Mouse (Mus musculus) urinary bladder, postnatal 36 days (tissue): ENCODE measurements at regions not wholly inside any gene's neighbourhood (a gene's known extent, or its start where the extent isn't known, plus 50 kb on each side); places are given as distances from the start of the nearest gene placed in this dataset.

Experiments used
- DNase-seq, 2 experiments: peaks; one replicate each; pipeline ENCODE4 v3.0.0; 2022; ENCODE audit warnings: low spot score in 2 of 2, mixed read lengths in 1 of 2

DNA sequence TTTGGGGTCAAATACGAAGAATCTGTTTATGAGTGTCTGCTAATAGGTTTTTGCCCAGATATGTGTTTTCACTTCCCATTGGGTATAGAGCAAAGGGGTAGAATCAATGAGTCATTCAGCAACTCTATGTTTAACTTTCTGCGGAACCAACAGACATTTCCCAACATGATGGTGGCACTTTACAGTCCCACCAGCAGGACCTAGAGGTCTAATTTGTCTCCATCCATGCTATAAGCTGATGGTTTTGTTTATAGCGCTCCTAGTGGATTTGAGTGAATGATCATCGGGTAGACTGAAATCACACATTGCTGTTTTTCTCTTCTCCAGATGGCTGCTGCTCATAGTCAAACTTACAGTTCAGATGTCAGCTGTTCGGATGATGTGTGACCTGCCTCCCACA is 99.7 kb upstream of the Arid5b start:
- no peak for DNase-seq

DNA sequence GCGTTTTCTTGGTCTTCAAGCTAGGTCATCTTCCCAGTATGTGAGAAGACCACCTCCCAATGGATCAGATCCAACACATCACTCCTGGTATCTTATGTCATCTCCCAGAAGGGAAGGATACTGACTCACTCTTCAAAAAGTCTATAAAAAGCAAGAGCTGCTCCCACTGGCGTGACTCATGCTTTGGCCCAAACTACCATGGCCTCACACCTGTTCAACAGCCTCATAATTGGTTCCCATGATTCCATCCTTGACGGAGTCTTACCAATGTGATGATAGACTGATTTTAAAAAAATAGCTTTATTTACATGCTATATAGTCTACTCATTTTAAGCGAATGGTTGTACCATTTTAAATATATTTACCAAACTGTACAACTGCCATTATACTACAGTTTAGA is 98.9 kb upstream of the Arid5b start:
- DNase-seq, result no peak

DNA sequence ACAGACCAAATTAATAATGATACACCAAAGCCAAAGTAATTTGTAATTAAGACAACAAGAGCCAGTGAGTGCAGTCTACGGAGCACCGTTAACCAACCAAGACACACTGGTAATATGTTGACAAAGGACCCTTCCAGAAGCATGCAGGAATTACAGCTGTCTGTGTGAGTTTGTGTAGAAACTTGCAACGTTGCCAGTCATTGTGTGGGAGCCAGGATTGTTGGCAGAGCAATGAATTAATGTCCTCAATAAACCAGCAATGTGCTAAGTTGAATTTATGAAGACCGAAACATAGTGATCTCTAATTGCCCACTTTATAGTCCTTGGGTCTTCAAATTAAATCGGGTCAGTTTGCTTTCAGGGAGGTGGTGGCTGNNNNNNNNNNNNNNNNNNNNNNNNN is 95.3 kb upstream of the Arid5b start:
- no peak for DNase-seq

DNA sequence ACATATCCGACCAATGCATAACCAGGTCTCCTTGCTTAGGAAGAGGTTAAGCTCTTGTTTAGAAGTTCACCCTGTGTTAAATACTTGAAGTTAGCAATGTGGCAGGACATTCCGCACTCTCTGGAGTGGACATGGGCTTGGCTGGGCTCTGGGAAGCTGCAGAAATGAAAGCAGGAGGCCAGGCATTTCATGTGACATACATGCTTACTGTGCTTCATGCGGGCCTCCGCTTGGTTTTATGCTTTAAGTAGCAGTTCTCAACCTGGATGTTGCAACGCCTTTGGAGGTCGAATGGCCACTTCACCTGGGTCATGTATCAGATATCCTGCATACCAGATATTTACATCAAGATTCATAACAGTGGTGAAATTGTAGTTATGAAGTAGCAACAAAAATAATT is 93.2 kb upstream of the Arid5b start:
- DNase-seq, result no peak

DNA sequence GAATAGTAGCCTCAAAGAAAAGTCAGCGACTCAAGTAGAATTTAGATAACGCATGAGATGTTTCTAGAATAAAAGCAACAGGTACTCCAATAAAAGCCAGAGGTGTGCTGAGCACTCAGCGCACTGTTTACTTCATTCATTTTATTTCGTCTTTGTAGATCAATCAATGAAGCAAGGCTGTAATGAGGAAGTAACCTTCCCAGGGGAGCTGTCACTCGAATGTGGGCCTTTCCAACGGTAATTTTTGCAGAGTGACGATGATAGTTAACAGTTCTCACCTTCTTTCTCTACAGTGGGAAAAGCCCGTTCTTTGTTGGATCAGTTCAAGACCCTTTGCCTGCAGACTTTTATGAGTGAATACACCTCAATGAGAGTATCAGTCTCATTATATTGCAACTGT is 92.4 kb upstream of the Arid5b start:
- no peak for DNase-seq

DNA sequence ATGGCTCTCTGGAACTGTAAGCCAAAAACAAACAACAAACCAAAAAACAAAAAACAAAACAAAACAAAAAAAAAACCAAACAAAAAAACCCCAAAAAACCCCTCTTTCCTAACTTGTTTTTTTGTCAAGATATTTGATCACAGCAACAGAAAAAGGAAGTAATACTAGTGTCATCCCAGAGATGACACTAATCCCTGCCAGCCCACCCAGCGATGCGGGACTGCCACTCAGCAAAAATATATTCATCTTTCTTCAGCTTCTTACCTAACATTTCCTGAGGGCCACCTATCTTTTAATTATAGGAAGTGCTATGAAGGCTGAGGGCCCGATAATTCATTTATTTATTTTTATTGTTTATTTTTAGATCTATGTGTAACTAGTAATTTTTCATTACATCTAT is 88.3 kb upstream of the Arid5b start:
- DNase-seq, result no peak

DNA sequence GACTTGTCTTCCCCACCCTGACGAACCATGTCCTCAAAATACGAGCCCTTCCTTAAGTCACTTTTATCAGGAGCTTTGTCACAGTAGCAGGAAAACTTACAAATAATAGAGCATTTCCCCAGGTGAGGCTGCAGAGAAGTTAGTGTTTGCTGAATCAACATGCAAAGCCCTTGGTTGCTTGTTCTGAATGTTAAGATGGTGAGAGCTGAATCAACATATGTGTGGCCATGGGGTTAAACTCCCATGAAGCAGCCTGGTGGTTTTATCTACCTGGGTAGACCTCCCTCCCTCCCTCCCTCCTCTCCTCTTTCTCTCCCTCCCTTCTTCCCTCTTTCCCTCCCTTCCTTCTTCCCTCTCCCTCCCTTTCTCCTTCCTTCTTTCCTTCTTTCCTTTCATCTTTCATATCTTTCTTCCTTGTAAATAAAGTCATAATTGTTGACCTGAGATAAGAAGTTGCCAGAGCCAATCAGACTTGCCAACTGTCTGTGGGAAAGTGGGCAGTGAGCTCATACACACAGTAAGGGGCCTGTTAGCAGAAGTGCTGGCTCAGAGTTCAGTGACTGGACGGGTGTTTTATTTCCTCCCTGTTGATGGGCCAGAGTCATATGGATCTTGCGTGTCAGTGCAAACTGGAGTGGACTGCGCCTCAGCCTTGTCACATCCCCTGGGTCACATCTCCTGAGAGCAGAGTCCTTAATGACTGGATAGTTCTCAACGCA is 82.4 kb upstream of the Arid5b start:
- no peak for DNase-seq

DNA sequence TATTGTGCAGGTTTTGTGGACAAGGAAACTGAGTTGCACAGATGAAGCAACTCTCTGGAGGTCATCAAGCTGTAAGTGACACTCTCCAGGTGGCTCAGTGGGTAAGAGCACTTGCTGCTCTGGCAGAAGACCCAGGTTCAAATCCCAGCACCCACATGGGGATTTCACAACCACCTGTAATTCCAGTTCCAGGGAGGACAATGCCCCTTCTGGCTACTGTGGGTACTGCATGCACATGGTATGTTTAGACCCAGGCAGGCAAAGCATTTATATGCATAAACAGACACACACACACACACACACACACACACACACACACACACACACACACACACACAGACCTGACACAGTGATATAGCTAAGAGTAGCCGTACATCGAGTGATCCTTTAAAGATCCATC is 80.6 kb upstream of the Arid5b start:
- DNase-seq, result no peak

DNA sequence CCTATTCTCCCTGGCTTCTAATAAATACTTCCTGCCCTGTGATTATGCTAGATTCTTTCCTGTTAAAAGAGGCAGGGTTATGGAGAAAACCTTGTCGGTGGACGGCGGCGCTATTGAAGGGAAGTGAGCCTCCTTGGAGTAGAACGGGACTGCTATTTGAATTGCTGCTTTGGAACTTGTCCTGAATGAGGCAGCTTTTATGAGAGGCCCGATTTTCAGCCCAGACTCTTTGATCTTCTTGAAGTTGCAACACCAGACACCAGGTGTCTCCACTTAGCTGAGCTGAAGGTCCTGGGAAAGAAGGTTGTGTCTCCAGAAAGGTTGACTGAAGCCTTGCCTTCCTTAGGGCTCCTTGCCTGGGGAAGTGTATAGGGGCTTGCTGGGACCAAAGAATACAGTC is 78.4 kb upstream of the Arid5b start:
- DNase-seq, result peak; percentile 39 to 40

DNA sequence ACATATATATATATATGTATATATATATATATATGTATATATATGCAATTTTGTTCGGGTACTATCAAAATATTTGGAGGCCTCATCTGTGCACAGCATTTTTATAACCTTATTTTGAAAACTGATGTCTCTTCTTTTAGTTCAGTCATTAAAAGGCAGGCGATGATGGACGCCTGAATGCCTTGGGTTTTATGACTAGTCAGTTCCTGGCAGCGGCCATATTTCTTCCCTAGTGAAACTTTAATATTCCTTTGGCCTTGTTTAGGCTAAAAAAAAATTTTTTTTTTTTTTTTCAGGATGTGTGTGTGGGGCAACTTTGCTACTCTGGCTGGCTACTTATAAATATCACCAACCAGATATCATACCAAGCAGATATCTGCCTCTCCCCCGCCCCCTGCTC is 78.0 kb upstream of the Arid5b start:
- DNase-seq, result no peak

DNA sequence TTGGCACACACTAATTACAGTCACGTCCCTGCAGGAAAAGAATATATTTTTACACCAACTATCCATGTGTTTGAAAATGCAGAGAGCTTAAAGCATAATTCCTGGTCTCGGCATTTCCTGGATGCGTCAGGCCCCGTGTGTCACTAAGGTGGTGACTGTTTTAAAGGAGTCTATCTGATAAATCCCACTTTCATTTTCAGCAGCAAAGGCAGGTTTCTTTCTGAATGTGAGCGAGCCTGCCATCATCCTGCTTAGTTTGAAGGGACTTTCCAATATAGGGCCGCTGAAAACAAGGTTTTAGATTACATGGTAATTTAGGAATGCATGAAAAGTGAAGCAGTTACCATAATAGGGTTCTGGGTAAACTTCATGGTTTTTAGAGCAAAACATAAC is 77.5 kb upstream of the Arid5b start:
- DNase-seq, result no peak

DNA sequence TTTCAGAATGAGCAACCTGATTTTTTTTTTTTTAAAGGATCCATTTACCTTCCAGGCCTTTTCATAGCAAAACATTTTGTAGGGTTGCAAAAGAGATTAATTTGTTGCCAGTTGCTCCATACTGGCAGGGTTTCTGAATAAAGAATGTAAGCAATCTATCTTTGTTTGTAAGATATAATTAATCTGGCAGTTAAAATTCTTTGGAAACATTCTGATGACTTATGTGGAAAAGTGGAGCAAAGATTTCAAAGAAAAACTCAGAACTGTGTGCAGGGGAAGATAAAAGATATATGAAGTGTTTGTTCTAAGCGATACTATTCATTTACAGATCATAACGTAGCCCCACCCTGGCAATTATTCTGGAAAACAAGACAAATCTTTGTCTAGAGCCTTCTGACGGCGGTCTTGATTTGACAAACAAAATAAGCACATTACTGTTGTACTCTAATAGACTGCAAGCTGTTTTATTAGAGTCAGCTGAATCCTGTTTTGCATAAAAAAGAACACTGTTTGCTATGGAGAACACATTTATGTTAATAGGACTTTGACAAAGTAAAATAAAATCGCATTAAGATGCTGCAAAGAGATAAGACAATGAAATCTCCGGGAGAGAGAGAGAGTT is 77.0 kb upstream of the Arid5b start:
- DNase-seq, result no peak

DNA sequence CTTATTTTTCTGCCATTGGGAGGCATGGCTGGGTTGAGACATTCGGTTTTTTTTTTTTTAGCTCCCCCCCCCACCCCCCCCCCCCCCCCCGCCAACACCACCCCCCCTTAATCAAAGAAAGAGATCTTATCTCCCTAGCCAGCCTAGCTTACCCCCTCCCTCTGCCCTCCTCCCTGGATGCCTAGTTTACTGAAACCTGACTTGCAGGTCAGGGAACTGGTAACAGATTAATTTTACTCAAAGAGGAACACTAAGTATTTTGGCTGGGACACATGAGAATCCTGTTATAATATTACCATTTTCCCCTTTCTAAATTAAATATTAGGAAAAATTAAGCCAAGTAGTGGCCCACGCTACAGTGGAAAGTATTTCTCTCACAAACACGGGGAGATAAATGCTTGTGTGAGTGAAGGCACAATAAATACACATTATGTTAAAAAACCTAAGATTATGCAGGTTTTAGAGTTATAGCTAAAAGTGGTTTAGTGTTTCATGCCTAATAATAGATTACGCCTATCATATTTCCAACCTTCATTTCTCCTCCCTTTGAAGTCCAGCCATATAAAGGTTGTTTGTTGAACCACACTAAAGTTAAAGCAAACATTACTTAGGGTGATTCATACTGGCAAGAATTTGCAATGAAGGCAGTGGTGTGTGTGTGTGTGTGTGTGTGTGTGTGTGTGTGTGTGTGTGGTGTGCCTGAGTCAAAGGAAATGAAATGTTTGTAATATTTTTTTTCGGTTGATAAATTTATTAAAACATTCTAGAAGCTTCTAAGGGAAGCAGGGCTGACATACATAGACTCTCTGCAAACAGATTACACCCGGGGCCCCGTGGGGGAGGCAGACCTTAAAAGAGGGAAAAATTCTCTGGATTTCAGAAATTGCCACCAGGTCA is 76.0 kb upstream of the Arid5b start:
- peak; percentile 55 to 62 for DNase-seq

DNA sequence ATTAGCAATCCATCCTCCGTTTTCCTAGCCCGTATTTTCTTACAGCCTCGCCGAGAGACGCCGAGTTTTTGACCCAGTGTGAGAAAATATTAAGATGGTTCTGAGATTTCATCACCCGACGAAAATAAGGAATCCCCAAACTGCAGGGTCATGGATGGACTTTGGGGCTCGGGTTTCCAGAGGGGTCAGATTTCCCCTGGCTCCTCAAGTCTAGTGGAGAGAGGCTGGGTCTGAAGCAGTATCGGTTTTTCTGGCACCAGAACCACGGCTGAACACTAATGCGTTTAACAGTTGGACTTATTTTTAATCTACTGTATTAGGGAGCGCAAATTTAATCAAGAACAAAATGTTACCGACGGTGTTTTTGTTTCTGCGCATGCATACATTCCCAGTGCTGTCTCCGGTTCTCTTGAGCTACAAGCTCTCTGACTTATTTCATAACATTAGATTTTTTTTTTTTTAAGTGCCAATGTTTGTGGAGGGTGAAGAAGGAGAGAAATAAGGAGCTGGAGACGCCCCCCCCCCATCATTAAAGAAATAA is 75.2 kb upstream of the Arid5b start:
- peak; percentile 23 for DNase-seq

DNA sequence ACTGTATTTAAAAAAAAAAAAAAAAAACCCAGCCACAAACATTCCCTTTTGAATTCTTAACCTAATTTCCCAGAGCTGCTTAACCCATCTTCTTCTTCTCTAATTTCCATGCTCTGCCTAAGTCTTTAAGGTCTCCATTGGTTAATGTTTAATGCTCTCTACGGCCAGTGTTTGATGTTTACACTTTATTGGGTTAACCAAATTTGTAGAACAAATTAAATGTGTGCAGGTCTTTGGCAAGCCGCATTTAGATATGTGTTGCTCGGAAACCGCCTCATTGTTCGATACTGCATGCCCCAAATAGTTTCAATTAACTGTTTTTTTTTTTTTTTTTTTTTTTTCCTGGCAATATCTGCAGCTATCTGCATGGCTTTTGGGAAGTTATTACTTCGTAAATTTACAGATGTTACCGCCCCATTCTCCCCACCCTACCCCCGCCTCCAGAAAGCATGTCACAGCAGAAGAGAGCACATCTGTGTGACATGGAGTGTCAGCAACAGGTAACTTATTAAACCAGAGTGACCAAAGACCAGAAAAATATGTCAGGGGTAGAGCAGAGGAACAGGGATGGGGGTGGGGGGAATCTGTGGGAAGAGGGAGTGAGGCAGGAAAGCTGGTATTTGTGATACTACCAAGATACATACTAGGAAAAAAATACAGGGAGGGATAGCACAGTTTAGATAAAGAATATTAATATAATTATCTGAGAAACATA is 73.5 kb upstream of the Arid5b start:
- no peak for DNase-seq

DNA sequence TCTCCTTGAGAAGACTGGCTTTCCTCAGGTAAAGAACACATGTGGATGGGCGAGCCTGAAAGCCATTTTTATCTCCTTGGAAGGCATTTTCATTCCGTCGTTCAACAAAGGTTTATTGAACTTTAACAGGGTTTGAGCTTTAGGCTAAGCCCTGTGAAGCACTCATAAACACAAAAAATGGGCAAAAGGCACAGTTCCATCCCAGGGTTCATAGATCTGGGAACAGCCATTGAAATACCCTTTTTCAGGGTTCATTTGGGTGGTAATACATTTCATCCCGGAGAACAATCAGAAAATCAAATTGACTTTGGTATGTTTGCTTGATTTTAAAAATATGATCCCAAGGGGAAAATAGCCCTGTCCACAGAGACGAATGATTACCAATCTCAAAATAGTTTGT is 72.9 kb upstream of the Arid5b start:
- DNase-seq, result no peak

DNA sequence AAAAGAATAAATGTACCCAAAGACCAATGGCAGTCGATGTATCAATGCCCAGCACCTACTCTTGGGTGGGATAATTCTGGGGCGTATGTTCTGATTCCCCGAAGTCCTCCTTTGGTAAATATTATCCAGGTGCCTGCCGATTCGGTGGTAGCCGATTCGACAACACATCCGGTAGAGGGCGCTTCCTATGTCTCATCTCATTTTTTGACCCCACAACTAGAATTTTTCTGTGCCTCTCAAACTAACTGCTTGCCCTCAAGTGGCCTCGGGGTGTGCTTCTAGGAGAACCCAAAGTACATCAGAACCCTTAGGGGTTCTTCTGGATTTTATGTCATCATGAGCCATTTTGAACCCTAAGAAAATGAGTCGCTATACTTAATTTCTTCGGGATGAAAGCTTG is 72.3 kb upstream of the Arid5b start:
- no peak for DNase-seq

DNA sequence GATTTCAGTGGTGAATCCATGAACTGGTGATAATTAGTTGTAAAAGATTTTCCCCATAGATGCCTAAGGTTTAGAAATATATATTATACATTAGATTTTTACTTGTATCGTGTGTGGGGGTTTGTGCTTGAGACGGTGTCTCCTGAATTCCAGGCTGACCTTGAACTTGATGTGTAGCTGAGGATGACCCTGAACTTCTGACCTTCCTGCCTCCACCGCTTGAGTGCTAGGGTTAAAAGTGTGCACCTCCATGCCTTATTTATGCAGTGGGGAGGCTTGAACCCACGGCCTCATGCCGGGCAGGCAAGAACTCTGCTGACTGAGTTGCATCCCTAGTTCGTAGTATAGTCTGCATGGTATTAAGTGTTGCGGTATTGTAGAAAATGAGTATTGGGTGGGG is 69.3 kb upstream of the Arid5b start:
- DNase-seq, result no peak

DNA sequence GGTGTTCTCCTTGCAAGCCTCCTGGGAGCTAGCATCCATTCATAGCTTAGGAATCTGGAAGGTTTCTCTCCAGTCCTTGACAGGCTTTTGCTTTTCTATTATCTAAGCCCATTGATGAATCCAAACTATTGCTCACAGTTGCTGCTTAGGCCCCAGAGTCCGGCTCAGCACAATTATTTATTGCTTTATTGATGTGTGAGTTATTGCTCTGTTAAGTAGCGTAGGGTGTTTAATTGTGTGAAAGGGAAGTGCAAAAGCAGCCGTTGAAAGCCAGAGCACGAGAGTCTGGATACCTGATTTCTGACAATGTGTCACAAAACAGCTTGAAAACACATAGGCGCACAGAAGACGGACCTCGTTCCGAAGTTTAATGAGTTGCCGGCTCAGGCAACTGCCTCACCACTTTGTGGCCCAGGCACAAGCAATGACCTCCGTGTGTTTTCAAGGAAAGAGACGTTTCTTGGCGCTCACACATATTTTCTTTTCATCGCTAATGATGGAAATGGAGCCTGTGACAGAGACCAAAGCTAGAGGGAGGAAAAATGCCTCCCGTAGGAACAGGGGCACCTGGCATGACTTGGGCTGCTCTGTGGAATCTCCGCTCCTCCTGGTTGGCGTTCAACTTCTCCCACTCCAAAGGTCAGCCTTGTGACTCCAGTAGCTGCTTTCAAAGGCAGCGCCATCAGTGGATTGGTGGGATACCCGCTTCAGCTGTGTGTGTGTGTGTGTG is 66.6 kb upstream of the Arid5b start:
- DNase-seq, result no peak

DNA sequence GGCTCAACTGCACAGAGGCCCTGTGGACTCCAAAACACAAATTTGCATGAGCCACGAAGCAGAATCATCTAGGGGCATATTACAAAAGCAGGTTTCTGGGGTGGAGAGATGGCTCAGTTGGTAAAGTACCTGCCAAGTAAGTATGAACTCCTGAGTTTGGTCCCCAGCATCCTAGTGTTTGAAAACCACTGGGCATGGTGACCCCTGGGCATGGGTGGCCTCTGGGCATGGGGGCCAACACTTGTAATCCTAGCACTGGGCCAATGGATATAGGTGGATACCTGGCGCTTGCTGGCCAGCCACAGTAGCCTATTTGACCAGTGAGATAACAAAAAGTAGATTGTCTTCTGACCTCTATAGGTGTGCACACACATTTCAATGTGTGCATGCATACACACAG is 65.7 kb upstream of the Arid5b start:
- no peak for DNase-seq

DNA sequence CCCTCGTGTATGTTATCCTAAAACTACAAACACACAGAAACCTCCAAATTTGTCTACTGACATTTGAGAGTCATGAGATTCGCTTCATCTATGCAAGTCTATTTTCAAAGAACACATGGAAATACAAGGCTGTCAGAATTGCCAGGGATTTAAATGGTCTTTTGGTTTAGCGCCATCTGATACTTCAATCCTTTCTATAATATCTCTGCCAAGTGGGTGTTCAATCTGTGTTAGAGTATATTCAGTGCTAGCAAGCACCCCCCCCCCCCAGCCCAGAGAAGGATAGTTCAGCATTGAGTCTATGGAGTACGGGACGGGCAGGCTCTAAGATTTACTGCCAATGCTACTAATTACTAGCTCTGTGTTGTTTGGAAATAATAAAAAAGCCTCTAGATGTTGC is 55.5 kb upstream of the Arid5b start:
- DNase-seq, result no peak
